Mouse (Mus musculus): Measurements from ENCODE around the gene Itga9.

Itga9 gene

GRCm38 (mm10) chr9:118920798-118921515 is 314.5 kb downstream of the Itga9 start:
- CTCF ChIA-PET = interaction anchor here (0.5 kb wide), 1 partner anchor 483 kb away, joined by 5 read pairs; no protein-coding TSS in a partner anchor

- CTCF ChIA-PET = no interaction called here
Observed at GRCm38 (mm10) chr9:118921926-118922325, 315.4 kb downstream of the Itga9 start.

- CTCF ChIA-PET = no interaction called here
Observed at GRCm38 (mm10) chr9:118924554-118925085, 318.1 kb downstream of the Itga9 start.

GRCm38 (mm10) chr9:118925286-118926110 is 319.0 kb downstream of the Itga9 start:
- CTCF ChIA-PET = no interaction called here

GRCm38 (mm10) chr9:118926111-118926650 is 319.7 kb downstream of the Itga9 start, which contains the start of gene Ctdspl:
Gene Ctdspl, plus strand, starts transcription at chr9:118926453.
- CTCF ChIA-PET = no interaction called here

- CTCF ChIA-PET = interaction anchor here (0.5 kb wide), 1 partner anchor 421 kb away, joined by 4 read pairs; the partner anchor contains the start of gene Golga4
Observed at GRCm38 (mm10) chr9:118926688-118927321, 320.3 kb downstream of the Itga9 start.

GRCm38 (mm10) chr9:118927501-118927900 is 321.0 kb downstream of the Itga9 start:
- CTCF ChIA-PET = no interaction called here

GRCm38 (mm10) chr9:118928007-118928406 is 321.5 kb downstream of the Itga9 start:
- CTCF ChIA-PET = no interaction called here

GRCm38 (mm10) chr9:118928656-118929055 is 322.2 kb downstream of the Itga9 start:
- CTCF ChIA-PET = no interaction called here

- CTCF ChIA-PET = interaction anchor here (0.7 kb wide), 1 partner anchor 140 kb away, joined by 3 read pairs; no protein-coding TSS in a partner anchor
Observed at GRCm38 (mm10) chr9:118930611-118931010, 324.1 kb downstream of the Itga9 start.

GRCm38 (mm10) chr9:118933800-118934199 is 327.3 kb downstream of the Itga9 start:
- CTCF ChIA-PET = no interaction called here

- CTCF ChIA-PET = no interaction called here
Observed at GRCm38 (mm10) chr9:118934319-118934718, 327.8 kb downstream of the Itga9 start.

GRCm38 (mm10) chr9:118935098-118935497 is 328.6 kb downstream of the Itga9 start:
- CTCF ChIA-PET = no interaction called here

GRCm38 (mm10) chr9:118936071-118936470 is 329.6 kb downstream of the Itga9 start:
- CTCF ChIA-PET = no interaction called here

- CTCF ChIA-PET = no interaction called here
Observed at GRCm38 (mm10) chr9:118937515-118937914, 331.0 kb downstream of the Itga9 start.

GRCm38 (mm10) chr9:118939410-118939809 is 332.9 kb downstream of the Itga9 start:
- CTCF ChIA-PET = no interaction called here

GRCm38 (mm10) chr9:118939831-118940230 is 333.3 kb downstream of the Itga9 start:
- CTCF ChIA-PET = no interaction called here

- CTCF ChIA-PET = no interaction called here
Observed at GRCm38 (mm10) chr9:118940591-118941207, 334.2 kb downstream of the Itga9 start.

- CTCF ChIA-PET = no interaction called here
Observed at GRCm38 (mm10) chr9:118942030-118942429, 335.5 kb downstream of the Itga9 start.

- CTCF ChIA-PET = interaction anchor here (0.7 kb wide), 1 partner anchor 35 kb away, joined by 4 read pairs; no protein-coding TSS in a partner anchor
Observed at GRCm38 (mm10) chr9:118943941-118944340, 337.5 kb downstream of the Itga9 start.

GRCm38 (mm10) chr9:118944388-118944787 is 337.9 kb downstream of the Itga9 start:
- CTCF ChIA-PET = interaction anchor here (0.7 kb wide), 1 partner anchor 36 kb away, joined by 4 read pairs; no protein-coding TSS in a partner anchor

Data from spleen, embryonic (tissue).